Mouse (Mus musculus) lung, postnatal 25 days (tissue): ENCODE measurements around the gene Fam186a.

Experiments
- DNase-seq: peaks from one replicate; pipeline ENCODE4 v3.0.0; 2022; ENCODE audit warnings: low spot score

Gene Fam186a

GRCm38 (mm10) chr15:99872543-99872942, 94.3 kb downstream of the Fam186a start:
- no peak for DNase-seq
